Mouse (Mus musculus) cortical plate, adult 2 months (tissue): Measurements from ENCODE around the gene Kmt5a.

Experiments used
- CTCF ChIP-seq: fragments of 200-500 bp; IDR thresholded peaks from 2 replicates; pipeline ENCODE4 v1.5.1; 2011; ENCODE audit warnings: mild to moderate bottlenecking, control low read depth, low read length; ENCODE audit not compliant: insufficient read depth; ENCODE audit errors: extremely low read depth
- POLR2A ChIP-seq: fragments of 200-500 bp; IDR thresholded peaks from 2 replicates; pipeline ENCODE4 v1.6.1; 2011; ENCODE audit warnings: mild to moderate bottlenecking, low read length, control low read depth; ENCODE audit not compliant: insufficient read depth; ENCODE audit errors: extremely low read depth

DNA sequence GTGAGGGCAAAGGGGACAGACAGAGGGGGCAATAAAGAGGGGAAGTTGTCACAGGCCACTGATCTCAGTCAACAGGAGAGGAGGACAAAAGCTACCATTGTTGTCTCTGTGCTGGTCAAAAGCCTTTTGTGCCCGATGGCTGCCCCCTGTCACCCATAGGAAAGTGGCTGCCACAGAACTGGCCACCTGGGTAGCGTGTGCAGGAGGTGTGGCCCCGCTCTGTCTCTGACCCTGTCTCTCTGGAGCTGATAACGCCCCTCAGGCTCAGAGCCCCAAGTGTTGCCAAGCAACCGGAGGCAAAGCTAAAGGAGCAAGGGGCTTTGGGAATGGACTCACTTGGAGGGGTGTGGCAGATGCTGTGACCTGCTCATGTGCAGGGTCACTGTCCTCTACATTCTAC lies 59.3 kb downstream of the Kmt5a start:
- no peak for TF ChIP-seq POLR2A
- TF ChIP-seq CTCF: no peak
